Mouse (Mus musculus) central nervous system, embryonic 18 days (tissue): ENCODE data around the gene Fam57b. TPM values are rescaled to one million over a fixed set of nuclear protein-coding genes. Genes with fewer than 3 reads are reported as not detected.

Experiments
- polyA plus RNA-seq: library from polyadenylated mRNA; depleted of rRNA; stranded (reverse); fragments of >200 nt; gene quantifications from 2 replicates; pipeline ENCODE4 v1.2.3, GENCODE M21; 2012; rRNA removed

The Fam57b gene
- polyA plus RNA-seq, result 147 and 196 TPM in 2 replicates

DNA sequence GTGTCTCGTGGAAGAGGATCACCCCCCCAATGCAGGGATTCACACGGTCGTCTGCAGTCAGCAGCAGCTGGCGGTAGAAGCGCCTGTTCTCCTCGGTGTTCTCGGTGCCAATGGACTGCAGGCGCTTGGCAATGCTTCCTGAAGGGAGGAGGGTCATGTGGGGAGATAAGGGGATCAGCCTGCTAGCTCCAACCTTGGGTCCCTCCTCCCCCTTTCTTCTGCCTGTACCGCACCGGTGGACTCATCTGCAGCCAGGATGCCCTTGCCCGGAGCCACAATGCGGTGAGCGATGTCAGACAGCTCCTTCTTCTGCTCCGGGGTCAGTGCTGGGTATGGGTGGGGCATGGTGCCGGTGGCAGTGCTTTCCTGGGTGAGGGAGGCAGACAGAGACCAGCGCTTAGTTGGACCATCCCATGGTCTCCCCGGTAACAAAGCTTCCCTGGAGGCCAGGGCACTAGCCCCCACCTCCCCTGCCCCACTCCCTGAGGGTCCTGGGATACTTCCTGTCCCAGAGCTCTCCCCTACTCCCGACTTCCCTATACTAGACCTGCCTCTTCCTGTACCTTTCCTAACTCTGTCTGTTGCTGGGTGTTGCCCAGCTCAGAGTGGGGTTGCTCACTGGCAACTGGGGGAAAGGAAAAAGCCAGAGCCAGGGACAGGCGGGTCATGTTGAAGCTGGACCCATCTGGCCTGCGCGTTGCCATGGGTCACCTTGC is at the start of gene Fam57b:
Gene Fam57b, plus strand, starts transcription at position 258 of the 716 bp plus-strand sequence.

GRCm38 (mm10) chr7:126759050-126759671 is 38.3 kb upstream of the Fam57b start, which contains the start of gene Mapk3:
Gene Mapk3 (plus strand): TSS chr7:126759601.

DNA sequence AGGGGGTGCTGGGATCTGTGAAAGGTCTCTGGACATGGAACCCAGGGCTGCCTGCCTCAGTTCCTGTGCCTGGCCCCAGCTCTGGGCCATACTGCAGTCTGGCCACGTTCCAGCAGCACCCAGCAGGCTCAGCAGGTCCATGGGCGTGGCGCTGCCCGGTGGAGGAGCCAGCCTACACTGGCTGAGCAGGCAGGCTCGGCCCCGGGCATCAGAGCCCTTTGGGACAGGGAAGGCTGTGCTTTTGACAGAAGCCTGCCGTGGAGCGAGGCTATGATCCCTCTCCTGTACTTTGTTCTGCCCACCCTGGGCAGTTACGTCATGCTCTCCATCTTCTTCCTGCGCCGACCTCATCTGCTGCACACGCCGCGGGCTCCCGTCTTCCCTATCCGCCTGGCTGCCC is 31.3 kb upstream of the Fam57b start, which contains the start of gene Gdpd3:
Gene Gdpd3, plus strand, starts transcription at position 134 of the 400 bp plus-strand sequence.

DNA sequence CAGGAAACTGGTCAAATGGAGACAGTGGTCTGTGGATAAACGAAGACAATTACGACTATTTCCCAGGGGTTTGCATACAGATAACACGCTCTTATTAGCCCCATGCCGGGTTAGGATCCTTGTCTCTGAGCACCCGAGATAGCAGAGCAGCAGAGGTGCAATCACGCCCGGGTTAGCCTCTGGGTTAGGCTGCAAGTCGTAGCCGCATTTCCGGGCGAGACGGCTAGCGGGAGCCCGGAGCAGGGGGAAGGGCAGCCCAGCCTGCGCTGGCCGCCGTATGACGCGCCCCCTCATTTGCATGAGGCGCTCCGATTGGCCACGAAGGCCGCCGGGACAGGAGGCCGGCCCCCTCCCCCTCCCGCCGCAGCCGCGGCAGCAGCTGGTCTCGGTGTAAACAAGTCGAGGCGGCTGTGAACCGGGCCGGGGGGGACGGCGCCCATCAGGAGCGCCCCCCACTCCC is 20.8 kb upstream of the Fam57b start, which contains the start of gene Ypel3:
Gene Ypel3, plus strand, starts transcription at position 358 of the 460 bp plus-strand sequence.

DNA sequence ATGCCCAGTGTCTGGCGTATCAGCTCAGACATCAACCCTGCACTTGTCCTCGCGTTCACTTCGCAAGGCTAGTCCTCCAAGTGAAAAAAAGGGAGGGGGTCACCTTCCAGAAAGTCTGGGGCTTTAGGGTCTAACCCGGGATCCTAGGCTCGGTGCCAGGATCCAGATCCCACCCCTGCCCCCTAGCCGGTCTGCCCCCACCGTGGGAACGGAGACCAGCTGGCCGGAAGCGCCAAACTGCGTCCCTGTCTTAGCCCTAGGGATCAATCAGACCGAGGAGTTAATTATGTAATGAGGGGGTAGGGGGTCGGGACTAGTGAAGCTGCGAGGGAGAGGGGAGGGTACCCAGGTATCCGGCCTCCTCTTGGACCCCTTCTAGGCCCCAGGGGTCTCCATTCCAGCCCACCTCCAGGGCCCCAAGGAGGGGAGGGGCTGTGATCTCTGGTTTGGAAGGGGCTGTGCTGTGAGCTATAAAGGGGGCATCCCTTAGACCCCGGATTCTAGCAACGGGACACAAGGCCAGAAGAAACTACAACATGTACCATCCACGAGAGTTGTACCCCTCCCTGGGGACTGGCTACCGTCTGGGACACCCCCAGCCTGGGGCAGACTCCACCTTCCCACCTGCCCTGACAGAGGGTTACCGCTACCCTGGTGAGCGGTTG is 16.4 kb upstream of the Fam57b start, which contains the start of gene Tbx6:
Gene Tbx6, plus strand, starts transcription at position 513 of the 665 bp plus-strand sequence.

GRCm38 (mm10) chr7:126791851-126792720 is 5.4 kb upstream of the Fam57b start, which contains the start of gene Ppp4c:
Gene Ppp4c (minus strand): TSS chr7:126792496.

DNA sequence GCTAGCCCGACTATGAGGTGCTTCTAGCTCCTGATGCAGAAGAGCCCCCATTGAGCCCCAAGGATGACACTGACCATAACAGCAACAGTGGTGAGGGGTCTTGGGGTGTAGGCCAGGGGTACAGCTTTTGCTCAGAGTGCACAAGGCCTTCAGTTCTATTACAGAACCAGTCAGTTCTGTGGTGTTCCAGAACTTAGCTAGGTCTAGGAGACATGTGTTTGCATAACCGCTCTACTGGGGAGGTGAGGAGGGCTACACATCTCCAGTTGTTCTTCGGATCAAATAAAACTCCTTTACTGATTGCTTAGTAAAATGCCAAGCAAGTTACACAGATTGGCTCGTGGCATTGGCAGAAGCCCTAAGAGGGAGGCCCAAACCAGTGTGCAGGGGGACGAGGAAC is 34.1 kb downstream of the Fam57b start, which contains the start of gene 4930451I11Rik:
Gene 4930451I11Rik, minus strand, starts transcription at position 101 of the 400 bp plus-strand sequence.

GRCm38 (mm10) chr7:126847116-126847420 is 49.6 kb downstream of the Fam57b start, which contains the start of gene Doc2a:
Gene Doc2a (plus strand): TSS chr7:126847416.

DNA sequence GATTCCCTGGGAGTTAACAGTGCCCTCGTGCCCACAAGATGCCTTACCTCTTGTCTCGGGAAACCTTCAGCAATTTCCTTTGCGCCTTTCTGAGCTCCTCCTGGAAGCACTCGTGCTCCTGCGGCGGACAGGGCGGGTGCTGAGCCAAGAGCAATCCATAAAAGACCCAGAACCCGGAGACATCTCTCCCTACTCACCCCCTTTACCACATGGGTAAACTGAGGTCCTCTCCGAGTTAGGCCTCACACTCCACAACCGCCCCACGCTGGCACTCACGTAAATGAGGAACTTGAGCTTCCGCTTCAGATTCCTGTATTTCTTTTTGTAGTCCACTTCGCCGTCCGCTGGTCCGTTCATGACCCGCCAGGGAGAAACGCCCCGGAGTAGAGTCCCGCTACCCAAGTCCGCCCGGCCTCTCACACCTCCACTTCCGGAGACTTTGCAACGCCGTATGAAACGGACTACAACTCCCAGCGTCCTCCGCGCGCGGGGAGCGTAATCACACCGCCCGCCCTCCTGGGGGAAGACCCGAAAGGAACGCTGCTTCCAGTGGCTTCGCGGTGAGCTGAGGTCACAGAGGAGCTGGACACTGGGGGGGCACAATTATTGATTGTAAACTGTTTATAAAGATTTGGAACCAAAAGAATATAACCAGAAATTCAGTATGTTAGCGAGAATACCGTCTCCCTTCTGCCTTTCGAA is 64.1 kb downstream of the Fam57b start, which contains the start of gene Hirip3:
Gene Hirip3, plus strand, starts transcription at position 544 of the 702 bp plus-strand sequence.

DNA sequence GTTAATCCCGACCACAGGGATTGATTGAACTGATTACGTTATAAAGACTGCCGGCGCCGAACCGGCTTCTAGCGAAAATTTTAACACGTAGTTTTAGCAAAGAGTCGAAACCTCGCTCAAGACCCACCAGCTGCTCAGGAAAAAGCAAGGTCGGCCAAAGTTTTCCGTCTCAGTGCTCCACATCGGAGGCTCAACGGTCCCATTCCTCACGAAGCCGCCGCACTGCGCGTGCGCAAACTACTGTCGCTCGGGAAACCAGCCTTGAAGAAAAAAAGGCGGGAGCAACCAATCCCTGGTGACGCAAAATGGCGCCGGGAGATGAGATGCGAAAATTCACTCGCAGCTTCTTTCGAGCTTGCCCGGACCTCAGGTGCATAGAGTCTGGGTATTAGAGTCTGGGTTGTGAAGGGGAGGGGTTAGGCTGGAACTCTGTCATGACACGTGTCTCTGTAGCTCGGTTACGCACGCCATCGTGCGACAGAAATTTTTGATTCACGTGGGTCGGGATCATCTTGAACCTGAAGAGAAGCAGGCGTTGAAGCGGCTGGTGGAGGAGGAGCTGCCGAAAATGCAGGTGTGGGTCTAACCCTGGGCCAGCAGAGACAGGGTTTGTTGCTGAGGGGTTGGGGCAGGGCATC is 64.8 kb downstream of the Fam57b start, which contains the start of gene Ino80e:
Gene Ino80e, minus strand, starts transcription at position 231 of the 638 bp plus-strand sequence.

Other genes starting within 250 kb of the Fam57b start
- 114 and 117 TPM in 2 replicates for gene Eif3c, start 231.3 kb upstream of the Fam57b start, polyA plus RNA-seq
- gene Apobr, start 212.7 kb upstream of the Fam57b start, polyA plus RNA-seq, result 0.27 and 0.32 TPM in 2 replicates
- gene Cln3, start 211.9 kb upstream of the Fam57b start, polyA plus RNA-seq, result 51.0 and 53.4 TPM in 2 replicates
- gene Il27, start 202.7 kb upstream of the Fam57b start, polyA plus RNA-seq, result not detected in 2 replicates
- 10.0 and 10.4 TPM in 2 replicates for gene Nupr1, start 166.8 kb upstream of the Fam57b start, polyA plus RNA-seq
- 50.4 and 55.7 TPM in 2 replicates for gene Sgf29, start 148.4 kb upstream of the Fam57b start, polyA plus RNA-seq
- 8.5 and 9.5 TPM in 2 replicates for gene Sult1a1, start 121.2 kb upstream of the Fam57b start, polyA plus RNA-seq
- 51.8 and 60.8 TPM in 2 replicates for gene Bola2, start 102.3 kb upstream of the Fam57b start, polyA plus RNA-seq
- 41.3 and 45.8 TPM in 2 replicates for gene Slx1b, start 101.9 kb upstream of the Fam57b start, polyA plus RNA-seq
- 136 and 144 TPM in 2 replicates for gene Coro1a, start 89.9 kb upstream of the Fam57b start, polyA plus RNA-seq
- 247 and 263 TPM in 2 replicates for gene Mapk3, start 38.1 kb upstream of the Fam57b start, polyA plus RNA-seq
- gene Gdpd3, start 31.3 kb upstream of the Fam57b start, polyA plus RNA-seq, result 7.9 TPM in 2 replicates
- gene Ypel3, start 20.7 kb upstream of the Fam57b start, polyA plus RNA-seq, result 211 and 214 TPM in 2 replicates
- 1.3 TPM in 2 replicates for gene Tbx6, start 16.2 kb upstream of the Fam57b start, polyA plus RNA-seq
- 155 and 157 TPM in 2 replicates for gene Ppp4c, start 5.2 kb upstream of the Fam57b start, polyA plus RNA-seq
- gene 4930451I11Rik, start 34.0 kb downstream of the Fam57b start, polyA plus RNA-seq, result not detected in 2 replicates
- gene Doc2a, start 49.7 kb downstream of the Fam57b start, polyA plus RNA-seq, result 41.2 and 42.6 TPM in 2 replicates
- 61.5 and 63.2 TPM in 2 replicates for gene Hirip3, start 64.3 kb downstream of the Fam57b start, polyA plus RNA-seq
- gene Ino80e, start 64.7 kb downstream of the Fam57b start, polyA plus RNA-seq, result 79.7 and 83.9 TPM in 2 replicates
- gene Taok2, start 87.0 kb downstream of the Fam57b start, polyA plus RNA-seq, result 99.8 and 102 TPM in 2 replicates
- gene Tmem219, start 125.2 kb downstream of the Fam57b start, polyA plus RNA-seq, result 31.6 and 32.1 TPM in 2 replicates
- gene Kctd13, start 131.2 kb downstream of the Fam57b start, polyA plus RNA-seq, result 109 and 134 TPM in 2 replicates
- gene Asphd1, start 151.9 kb downstream of the Fam57b start, polyA plus RNA-seq, result 29.9 TPM in 2 replicates
- gene Sez6l2, start 152.9 kb downstream of the Fam57b start, polyA plus RNA-seq, result 94.9 and 108 TPM in 2 replicates
- 150 and 151 TPM in 2 replicates for gene Cdipt, start 178.2 kb downstream of the Fam57b start, polyA plus RNA-seq
- 0.73 and 1.1 TPM in 2 replicates for gene Cdiptos, start 178.4 kb downstream of the Fam57b start, polyA plus RNA-seq
- 4.1 and 4.6 TPM in 2 replicates for gene Mvp, start 217.0 kb downstream of the Fam57b start, polyA plus RNA-seq
- 0.98 and 1.4 TPM in 2 replicates for gene Pagr1b, start 218.8 kb downstream of the Fam57b start, polyA plus RNA-seq
- 9.1 and 18.9 TPM in 2 replicates for gene Pagr1a, start 219.7 kb downstream of the Fam57b start, polyA plus RNA-seq
- 90.1 and 95.0 TPM in 2 replicates for gene Gm42742, start 223.4 kb downstream of the Fam57b start, polyA plus RNA-seq
- 122 and 134 TPM in 2 replicates for gene Prrt2, start 223.5 kb downstream of the Fam57b start, polyA plus RNA-seq
- 223 and 252 TPM in 2 replicates for gene Maz, start 229.4 kb downstream of the Fam57b start, polyA plus RNA-seq
- gene Kif22, start 244.8 kb downstream of the Fam57b start, polyA plus RNA-seq, result 12.1 and 14.6 TPM in 2 replicates